Mouse (Mus musculus) C2C12 (cell line): ENCODE measurements around the gene Dennd4a.

Experiments used
- CTCF ChIP-seq: IDR thresholded peaks from one replicate; pipeline ENCODE4 v1.5.1; 2011; ENCODE audit not compliant: control insufficient read depth, insufficient read depth, insufficient read length
- FOSL1 ChIP-seq: IDR thresholded peaks from one replicate; pipeline ENCODE4 v1.8.0; 2011; ENCODE audit warnings: mild to moderate bottlenecking, low read length; ENCODE audit not compliant: poor library complexity, insufficient read depth, severe bottlenecking
- MYOD1 ChIP-seq: IDR thresholded peaks from one replicate; pipeline ENCODE4 v1.6.1; 2011; ENCODE audit warnings: low read depth; ENCODE audit not compliant: control insufficient read depth, insufficient read length

- TF ChIP-seq CTCF: no peak
- no peak for TF ChIP-seq FOSL1
- TF ChIP-seq MYOD1: no peak
Observed at GRCm38 (mm10) chr9:64786216-64786905, 24.8 kb upstream of the Dennd4a start.
